Mouse (Mus musculus) kidney, adult 2 months (tissue): ENCODE results near the gene Ip6k2.

Experiments used
- CTCF ChIP-seq: fragments of 200-500 bp; conservative IDR thresholded peaks from 2 replicates; pipeline ENCODE4 v1.5.1; 2011; ENCODE audit warnings: low read depth, mild to moderate bottlenecking, control low read depth, low read length, moderate library complexity, mixed read lengths; ENCODE audit not compliant: insufficient read depth, insufficient read length
- POLR2A ChIP-seq: fragments of 200-500 bp; IDR thresholded peaks from one replicate; pipeline ENCODE4 v1.6.1; 2011; ENCODE audit warnings: low read depth, low read length, control low read depth

- no peak for TF ChIP-seq POLR2A
- no peak for TF ChIP-seq CTCF
Observed at GRCm38 (mm10) chr9:108825820-108826699, 42.5 kb downstream of the Ip6k2 start, which contains the start of gene Celsr3.
